Mouse (Mus musculus) urinary bladder, postnatal 25 days (tissue): ENCODE measurements around the gene Zfp579.

Experiments
- DNase-seq: peaks from one replicate; pipeline ENCODE4 v3.0.0; 2022; ENCODE audit warnings: low spot score

Gene Zfp579

DNA sequence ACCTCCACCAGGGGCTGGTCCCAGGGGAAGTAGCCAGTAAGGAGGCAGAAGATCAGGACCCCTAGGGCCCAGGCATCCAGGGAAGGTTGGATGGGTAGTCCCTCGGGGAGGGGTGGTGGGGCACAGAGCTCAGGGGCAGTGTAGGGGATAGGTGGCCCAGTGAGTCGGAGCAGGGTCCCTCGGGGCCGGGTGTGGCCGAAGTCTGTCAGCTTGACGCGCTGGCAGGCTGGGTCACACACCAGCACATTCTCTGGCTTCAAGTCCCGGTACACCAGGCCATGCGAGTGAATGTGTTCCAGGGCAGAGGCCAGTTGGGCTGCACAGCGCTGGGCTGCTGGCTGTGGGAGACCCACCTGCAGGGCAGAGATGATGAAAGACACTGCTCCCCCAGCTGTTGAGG lies 38.6 kb downstream of the Zfp579 start:
- DNase-seq: no peak

DNA sequence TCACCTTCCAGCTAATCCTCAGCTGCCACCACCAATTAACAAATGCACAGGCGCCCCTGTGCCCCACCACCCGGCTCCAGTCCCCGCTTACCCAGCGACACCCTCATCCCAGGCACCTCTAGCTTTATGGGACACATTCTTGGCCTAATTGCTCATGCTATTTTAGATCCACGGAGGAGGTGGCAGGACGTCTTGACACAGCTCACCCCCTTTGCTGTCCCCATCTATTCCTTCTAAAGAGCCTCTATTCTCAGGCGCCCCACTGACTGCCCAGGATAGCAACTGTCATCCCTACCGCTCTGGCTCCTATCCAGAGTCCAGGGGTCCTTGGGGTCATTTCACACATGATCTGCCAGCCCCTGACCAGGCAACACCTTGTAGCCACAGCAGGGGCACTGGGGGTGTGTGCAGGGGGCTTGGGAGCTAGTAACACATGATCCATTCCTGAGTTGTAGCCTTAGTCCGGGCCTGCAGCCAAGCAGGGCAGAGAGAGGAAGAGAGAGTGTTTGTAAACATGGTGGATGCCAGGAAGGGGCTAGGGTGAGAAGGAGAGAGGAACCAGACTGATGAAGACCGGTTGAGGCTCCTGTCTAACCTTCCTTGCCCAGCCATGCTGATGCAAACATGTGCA lies 42.0 kb downstream of the Zfp579 start:
- DNase-seq: no peak

DNA sequence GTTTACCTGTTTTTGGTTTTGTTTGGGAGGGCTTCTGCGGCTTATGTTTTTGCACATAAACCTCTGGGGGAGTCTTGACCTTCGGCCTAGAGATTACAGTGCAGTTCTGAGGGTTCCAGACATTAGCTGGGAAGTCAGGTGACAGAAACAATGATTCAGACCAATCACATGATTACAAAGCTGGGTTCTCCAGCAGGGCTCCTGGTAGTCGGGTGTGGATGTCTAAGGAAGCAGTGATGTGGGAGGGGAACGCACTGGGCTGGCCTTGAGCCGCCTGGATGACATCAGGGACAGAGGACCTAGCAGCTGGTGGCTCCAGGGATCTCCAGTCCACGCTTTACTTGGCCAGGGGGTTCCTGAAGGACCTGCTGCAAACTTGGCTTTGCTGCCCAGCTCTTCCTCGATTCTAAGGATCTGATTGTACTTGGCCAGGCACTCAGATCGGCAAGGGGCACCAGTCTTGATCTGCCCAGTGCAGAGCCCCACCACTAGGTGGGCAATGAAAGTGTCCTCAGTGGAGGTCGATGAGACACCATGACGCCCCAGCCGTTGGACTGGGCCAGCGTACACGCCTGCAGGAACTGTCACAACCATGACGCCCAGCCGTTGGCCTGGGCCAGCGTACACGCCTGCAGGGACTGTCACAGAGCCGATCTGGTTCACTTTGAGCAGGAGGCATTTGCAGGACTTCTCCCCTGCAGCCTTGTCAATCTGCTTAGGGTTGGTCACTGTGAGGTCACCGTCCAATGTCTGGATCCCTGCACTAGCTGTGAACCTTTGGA lies 45.2 kb downstream of the Zfp579 start:
- DNase-seq: no peak

DNA sequence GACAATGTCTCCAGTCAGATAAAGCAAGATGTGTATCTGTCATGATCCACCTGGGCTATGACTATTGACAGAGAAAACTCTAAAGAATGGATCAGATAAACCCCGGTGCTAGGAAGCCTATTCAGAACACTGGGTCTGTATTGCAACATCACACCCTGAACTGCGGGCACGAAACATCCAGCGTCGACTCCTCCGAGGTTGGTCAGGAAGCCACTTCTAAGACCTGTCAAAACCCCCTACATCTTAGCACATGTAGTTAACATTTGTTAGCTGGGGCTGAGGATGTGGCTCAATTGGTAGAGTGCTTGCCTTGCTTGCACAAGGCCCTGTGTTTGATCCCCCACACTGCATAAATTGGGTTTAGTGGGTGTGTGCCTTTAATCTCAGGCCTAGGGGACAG lies 47.6 kb downstream of the Zfp579 start:
- DNase-seq: no peak

DNA sequence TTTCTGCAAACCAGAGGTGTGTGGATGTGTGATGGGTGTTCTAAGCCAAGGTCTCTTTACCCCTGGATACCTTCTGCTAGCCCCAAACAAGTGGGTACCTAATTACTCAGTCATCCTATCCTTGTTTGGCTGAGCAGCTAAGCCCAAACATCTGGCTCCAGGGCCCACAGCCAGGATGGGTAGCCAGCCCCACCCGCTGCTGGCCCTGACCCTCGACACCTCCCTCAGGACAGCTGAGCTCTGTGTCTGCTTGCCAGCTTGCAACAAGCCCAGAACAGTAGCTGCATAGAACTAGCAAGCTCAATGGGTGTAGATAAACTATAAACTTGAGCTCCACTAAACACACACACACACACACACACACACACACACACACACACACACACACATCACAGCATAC lies 48.1 kb downstream of the Zfp579 start:
- DNase-seq: peak; percentile 28

DNA sequence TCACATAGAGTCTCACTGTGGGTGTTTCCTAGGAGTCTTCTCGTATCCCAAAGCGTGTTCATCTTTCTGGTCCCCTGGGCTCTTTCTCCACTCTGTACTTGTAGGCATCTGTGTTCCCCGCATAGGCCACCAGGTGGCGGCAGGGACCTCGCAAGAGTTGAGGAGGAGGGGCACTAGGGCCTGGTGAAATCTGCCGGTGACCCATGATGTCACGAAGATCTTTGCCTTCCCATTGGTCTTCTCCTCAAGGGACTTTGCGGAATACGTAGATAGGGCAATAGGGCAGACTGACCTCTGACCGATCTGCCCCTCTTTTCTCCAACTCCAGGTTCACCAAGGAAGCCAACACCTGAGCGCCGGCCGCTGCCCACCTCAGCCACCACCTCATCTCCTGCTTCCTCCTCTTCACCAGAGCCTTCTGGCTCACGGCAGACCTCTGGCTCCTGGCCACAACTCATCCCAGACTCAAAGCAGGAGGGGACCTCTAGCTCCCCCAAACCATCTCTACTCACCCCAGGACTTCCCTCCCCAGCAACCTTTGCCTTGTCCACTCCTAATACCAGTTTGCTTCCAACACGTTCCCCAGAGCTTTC lies 52.6 kb downstream of the Zfp579 start:
- DNase-seq: peak; percentile 96

DNA sequence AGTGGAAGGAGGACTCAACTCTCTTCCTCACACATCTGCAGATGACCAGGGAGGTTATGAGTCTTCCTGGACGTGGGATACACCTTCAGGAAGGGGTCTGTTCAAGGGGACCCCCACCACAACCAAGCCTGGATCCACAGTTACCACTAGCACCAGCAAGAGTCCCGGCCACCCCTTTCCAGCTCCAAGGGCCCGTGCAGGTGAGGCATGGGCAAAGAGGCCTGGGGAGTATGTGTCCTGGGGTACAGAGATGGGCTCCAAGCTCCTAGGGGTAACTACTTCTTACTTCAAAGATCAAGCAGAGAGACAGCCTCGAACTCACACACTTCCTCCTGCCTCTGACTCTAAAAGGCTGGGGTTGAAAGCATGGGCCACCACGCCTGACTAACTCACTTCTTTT lies 53.3 kb downstream of the Zfp579 start:
- DNase-seq: no peak

DNA sequence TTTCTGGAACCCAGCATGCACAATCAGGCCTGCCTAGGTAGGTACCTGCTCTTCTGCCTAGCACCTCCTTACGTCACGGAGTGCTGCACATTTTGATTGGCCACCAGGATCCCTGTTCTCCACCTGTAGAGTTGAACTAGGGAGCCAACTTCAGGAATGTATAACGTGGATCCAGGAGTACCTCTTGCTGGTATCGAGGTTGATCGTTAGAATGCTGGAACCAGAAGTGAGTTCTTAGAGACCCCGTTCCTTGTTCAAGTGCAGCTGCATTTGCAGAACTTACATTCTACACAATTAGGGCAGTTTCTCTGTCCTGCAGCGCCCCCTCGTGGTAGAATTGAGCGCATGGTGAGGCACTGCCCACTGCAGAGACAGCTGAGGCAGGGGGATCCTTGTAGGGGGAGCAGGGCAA lies 55.9 kb downstream of the Zfp579 start:
- DNase-seq: peak; percentile 84

DNA sequence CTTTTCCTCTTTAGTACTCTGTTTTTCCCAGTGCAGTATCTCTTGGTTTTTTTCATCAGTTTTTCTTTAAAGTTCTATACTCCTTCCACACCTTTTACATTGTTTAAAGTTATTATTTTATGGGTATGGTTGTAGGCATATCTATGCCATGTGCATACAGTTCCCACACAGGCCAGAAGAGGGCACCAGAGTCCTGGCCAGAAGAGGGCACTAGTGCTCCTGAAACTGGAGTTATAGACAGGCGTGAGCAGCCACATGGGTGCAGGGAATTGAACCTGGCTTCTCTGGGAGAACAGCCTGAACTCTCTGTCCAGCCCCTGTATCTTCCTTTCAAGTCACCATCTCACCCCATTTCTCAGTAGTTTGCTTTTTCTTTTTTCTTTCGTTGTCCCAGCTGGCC lies 57.5 kb downstream of the Zfp579 start:
- peak; percentile 72 for DNase-seq

DNA sequence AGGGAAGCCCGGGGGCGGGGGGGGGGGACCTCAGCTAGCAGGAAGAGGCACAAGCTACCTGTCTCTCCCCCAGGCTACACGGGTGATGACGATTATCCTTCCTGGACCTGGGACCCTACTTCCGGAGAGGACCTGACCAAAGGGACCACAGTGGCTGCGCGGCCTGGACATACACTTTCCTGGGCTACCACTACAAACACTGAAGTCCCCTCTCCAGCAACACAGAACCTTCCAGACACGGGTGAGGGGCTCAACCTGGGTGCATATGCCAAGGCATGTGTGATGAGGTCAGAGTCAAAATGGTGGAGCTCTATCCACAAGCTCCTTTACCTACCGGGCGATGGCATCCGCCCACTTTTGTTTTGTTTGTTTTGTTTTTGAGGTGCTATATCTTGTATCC lies 58.6 kb downstream of the Zfp579 start:
- no peak for DNase-seq

DNA sequence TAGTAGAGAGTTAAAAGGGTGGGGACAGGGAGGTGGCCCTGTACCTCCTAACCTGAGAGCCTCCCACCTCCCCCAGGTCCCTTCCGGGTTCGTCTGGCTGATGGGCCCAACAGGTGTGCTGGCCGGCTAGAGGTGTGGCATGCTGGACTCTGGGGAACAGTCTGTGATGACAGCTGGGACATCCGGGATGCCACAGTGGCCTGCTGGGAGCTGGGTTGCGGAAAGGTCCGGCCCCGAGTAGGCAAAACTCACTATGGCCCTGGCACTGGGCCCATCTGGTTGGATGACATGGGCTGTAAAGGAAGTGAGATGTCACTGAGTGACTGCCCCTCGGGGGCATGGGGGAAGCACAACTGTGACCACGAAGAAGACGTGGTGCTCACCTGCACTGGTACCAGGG lies 59.1 kb downstream of the Zfp579 start:
- DNase-seq: no peak

DNA sequence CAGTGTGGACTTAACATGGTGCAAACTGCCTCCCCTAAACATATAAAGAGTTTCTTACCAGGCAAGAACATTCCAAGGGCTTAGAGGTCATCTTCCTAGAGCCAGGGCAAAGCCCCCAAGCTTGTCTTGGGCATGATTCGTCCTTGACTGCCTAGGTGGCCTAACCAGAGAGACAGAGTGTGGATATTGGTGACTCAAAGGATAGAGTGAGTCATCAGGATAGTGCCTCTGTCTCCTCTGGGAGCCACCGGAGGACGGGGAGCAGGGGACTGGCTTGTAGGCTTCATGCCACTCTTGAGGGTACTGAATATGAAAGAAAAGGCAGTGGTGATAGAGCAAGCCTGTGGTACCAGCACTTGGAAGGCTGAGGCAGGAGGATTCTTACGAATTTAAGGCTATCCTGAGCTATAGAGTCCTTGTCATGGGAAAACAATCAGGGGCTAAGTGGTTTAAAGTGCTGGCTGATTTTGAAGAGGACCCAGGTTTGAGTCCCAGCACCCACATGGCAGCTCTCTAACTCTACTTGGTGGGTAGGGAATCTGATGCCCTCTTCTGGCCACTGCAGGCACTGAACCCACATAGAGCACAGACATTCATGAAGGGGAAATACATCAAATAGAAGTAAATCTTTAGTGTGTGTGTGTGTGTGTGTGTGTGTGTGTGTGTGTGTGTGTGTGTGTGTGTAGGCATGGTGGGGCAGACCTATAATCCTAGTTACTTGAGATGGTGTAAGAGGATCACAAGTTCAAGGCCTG lies 61.6 kb downstream of the Zfp579 start:
- no peak for DNase-seq
